Mouse (Mus musculus) B cell, adult 2 months (primary cell): ENCODE measurements around the gene Mast1.
"Not testable (repeated sequence)": the region's sequence is repeated elsewhere in the genome, so short reads cannot be mapped to it uniquely, and the experiment has no call there.

Experiments
- DNase-seq, 2 experiments: peaks; one replicate each; pipeline ENCODE4 v3.0.0; 2022

Gene Mast1

DNA sequence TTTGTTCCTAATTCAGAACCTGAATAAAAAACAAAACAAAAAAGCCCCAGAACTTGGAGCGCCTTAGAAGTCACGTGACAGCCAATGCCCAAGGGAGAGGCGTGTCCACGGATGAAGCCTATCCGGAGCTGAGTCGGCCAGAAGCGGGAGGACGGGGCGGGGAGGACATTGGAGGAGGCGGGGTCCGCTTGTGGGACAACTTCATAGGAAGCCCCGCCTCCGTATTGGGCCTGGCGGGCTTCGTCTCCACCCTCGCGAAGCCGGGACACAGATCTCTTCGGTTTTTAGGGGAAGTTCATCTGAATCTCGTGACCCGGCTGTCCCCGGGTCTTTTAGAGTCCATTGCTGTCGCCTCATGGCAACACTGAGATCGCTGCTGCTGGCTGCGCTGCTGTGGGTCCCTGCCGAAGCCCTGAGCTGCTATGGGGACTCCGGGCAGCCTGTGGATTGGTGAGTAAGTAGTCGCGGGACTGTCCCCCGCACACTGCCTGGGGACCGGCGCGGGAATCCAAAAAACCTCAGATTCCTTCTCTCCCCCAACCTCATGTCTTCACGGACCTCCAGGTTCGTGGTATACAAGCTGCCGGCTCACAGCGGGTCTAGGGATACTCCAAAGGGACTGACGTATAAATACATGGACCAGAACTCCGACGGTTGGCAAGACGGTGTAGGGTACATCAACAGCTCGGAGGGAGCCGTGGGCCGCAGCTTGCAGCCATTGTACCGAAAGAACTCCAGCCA, 28.6 kb downstream of the Mast1 start, which contains the start of gene Dnase2a:
TSS of gene Dnase2a (plus strand) at position 140 of the 741 bp plus-strand sequence.
- peak; percentile 98 to 99 for DNase-seq

DNA sequence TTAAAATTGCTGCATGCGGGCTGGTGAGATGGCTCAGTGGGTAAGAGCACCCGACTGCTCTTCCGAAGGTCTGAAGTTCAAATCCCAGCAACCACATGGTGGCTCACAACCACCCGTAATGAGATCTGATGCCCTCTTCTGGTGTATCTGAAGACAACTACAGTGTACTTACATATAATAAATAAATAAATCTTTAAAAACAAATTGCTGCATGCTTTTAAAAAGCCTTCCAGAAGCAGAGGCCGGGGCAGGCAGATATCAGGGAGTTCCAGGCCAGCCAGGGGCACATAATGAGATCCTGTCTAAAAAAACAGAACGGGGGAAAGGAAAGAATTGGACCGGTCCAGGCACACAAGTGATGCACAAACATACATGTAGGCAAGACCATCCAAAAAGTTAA, 29.2 kb downstream of the Mast1 start:
- DNase-seq = not testable (repeated sequence)

DNA sequence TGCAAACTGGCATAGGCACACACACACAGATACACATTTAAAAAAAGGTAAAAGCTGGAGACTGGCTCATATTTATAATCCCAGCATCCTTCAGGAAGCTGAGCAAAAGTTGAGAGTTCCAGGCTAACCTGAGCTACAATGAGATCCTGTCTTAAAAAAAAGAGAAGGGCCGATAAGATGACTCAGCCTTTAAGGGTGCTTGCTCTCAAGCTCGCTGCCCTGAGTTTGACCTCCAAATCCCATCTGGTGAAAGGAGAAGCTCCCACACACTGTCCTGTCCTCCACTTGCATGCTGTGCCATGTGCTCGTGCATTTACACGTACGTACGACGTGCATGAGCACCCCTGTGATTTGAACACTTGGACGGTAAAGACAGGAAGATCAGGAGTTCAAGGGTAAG, 29.7 kb downstream of the Mast1 start:
- DNase-seq = no peak

DNA sequence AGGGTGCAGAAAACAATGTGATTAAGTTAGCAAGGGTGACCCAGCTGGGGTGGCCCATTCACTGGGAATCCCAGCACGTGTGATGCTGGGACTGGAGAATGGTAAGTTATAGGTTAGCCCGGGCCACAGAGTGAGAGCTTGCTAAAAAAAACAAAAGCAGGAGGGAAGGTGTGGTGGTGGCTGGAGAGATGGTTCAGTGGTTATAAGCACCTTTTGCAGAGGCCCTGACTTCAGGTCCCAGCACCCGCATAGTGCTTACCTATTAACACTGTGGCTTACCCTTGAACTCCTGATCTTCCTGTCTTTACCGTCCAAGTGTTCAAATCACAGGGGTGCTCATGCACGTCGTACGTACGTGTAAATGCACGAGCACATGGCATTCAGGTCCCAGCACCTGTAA, 30.1 kb downstream of the Mast1 start:
- DNase-seq = no peak

DNA sequence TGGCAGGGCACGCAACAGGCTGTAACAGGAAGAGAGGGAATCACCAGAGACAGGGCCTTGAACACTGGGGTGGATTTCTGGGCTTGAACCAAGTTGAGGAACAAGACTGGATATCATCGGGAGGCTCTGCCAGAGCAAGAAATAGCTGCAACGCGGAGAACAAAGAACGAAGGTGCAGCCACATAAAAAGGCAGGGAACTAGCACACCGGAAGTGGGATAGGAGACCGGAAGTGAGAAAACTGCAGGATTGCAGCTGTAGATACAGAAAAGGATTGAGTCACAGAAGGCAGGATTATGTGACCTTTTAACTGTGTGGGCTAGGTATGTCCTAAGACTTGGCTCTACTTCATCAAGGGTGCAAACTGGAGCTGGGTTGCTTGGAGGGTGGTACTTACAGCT, 32.8 kb downstream of the Mast1 start:
- DNase-seq = no peak

DNA sequence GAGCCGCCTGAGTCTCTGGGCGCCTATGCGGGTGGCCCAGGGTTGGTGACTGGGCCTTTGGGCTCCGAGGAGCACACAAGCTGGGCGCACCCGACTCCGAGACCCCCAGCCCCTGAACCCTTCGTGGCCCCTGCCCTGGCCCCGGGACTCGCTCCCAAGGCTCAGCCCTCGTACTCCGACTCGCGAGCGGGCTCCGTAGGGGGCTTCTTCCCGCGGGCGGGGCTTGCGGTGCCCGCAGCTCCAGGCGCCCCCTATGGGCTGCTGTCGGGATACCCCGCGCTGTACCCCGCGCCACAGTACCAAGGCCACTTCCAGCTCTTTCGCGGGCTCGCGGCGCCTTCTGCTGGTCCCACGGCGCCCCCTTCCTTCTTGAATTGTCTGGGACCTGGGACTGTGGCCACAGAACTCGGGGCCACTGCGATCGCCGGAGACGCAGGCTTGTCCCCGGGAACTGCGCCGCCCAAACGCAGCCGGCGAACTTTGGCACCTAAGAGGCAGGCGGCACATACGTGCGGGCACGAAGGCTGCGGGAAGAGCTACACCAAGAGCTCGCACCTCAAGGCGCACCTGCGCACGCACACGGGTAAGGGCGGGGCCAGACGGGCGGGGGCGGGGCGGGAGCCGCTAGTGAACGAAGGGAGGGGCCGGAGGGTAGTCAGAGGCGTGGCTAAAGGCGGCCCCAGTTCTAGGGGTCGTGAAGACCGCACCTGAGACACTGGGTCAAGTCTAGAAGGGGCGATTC, 34.1 kb downstream of the Mast1 start:
- peak; percentile 96 for DNase-seq

DNA sequence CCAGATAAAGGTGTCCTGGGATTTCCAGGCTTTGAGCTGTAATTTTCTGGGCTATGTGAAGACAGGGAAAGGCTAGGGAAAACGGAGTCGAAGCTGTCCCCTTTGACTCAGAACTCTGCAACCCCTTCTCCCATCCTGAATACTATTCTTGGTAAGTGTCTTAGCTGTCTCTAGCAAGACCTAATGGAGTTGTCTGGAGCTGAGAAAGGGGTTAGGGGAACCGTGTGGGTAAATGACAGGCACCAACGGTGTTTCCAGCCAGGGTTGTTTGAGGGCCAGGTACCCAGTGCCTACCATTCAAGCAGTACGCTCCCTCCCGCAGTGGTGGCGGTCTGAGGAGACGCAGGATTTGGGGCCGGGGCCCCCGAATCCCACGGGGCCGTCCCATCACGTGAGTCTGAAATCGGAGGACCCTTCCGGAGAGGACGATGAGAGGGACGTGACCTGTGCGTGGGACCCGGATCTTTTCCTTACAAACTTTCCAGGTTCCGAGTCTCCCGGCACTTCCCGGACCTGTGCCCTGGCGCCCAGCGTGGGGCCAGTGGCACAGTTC, 34.7 kb downstream of the Mast1 start:
- peak in 1 of 2 experiments; percentile 18 for DNase-seq

DNA sequence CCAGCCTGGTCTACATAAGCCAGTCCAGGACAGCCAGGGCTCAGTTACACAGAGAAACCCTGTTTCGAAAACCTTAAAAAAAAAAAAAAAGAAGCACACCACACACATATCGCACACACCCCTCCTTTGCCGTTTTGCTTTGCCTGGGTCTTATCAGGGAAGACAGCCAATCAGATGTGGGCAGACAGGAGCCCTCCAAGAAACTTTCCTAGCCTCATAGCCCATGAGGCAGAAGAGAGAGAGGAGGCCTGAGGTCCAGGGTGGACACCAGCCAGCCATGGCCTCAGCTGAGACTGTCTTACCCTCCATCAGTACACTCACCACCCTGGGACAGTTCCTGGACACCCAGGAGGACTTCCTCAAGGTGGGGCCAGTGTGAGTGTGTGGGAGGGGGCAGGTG, 35.4 kb downstream of the Mast1 start, which contains the start of gene Klf1:
TSS of gene Klf1 (plus strand) at position 177 of the 400 bp plus-strand sequence.
- DNase-seq = no peak

DNA sequence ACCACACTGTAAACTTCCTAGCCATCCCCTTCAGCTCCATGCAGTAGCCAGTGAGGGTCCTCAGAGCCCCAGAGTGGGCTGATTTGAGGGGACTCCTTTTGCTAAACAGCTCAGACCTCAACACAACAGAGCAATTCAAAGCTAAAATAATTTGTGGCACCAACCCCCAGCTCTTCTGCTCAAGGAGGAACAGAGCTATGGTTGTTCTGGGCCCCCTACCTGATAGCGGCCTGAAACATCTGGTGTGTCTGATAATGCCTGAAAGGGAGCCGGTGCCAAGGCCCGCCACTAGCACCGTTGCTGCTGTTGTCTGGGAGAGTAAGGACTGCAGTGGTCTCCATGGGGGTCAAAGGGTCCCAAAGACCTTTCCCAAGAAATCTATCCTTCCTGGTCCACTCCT, 36.1 kb downstream of the Mast1 start:
- no peak for DNase-seq

DNA sequence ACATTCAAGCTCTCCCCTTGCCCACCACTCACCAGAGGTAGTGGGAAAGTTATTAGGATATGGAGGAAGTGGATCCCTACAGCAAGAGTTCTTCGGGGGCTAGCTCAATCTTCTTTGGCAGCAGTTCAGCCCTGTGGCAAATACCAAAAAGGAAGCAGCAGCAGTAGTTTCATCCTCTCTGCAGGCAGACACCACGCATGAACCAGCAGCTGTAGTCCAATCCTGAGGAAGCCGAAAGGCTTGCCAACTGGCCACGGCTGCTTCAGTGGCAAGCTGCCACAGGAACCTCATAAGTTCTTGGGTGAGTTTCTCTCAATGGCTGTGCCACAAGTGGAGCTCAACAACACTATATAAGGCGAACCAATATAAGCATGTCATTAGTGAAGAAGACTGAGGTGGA, 41.2 kb downstream of the Mast1 start:
- no peak for DNase-seq

DNA sequence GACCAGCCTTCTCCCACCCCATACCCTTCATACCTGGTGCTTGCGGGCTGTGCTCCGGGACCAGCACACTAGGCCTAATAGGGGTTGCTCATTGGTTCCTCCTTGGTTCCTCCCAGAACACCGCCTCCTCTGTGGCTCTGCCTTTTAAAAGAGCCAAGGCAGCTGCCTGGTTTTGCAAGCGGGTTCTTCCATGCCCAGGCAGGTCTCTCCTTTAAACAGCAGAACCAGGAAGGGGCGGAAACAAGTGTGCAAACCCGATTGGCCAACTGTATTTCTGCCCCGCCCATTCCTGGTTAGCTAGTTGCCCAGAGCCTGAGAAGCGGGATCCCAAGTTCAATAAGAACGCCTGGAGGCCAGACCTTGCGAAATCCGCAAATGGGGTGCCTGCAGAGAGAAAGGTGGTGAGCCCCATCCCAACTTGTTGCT, 43.4 kb downstream of the Mast1 start, which contains the start of gene Gcdh:
TSS of gene Gcdh (minus strand) at position 213 of the 426 bp plus-strand sequence.
- DNase-seq = peak; percentile 78 to 80

DNA sequence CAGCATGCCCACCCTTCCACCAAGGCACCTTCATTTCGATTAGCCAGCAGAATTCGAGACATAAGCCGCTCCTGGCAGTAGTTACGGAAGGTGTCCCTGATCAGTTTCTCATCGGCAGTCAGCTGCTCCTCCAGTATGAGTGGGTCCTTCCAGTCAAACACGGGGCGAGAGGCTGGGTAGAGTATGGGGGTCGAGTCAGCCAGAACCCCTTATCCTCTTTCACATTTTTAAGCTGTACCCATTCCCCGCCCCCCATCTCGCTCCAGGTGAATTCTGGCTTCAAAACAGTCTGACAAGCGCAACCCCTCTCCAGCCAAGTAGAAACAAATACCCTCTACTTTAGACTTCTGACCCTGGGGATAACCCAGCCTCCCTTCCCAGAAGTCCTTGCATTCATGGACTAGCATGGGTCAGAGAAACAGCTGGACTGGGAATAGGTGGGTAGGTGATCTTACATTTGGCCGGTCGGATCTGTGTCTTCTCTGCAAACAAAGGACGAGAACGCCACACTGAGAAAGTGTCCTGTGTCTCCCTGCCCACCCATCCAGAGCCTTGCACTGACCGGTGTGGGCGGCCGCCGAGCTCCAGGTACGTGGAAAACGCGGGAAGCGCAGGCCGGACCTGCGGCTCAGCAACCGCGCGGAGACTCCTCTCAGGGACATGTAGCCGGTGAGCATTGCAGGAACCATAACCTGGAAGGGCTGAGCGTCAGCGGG, 44.0 kb downstream of the Mast1 start:
- no peak for DNase-seq

DNA sequence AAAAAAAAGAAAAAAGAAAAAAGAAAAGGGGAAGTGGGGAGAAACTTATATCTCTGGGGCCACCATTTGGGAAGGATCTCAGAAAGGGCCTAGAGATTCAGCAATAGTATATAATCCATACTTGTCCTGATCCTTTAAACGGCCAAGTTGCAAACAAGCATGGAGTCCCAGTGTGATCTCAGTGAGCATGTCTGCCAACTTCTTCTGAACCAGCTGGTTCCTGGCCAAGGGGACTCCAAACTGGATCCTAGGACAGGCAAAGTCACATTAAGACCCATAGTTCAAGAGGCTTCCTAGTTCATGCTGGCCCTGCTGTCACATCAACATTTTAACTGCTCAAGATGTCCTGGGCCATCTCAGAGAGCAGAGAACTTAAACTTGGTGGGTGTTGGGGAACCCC, 48.0 kb downstream of the Mast1 start:
- no peak for DNase-seq

DNA sequence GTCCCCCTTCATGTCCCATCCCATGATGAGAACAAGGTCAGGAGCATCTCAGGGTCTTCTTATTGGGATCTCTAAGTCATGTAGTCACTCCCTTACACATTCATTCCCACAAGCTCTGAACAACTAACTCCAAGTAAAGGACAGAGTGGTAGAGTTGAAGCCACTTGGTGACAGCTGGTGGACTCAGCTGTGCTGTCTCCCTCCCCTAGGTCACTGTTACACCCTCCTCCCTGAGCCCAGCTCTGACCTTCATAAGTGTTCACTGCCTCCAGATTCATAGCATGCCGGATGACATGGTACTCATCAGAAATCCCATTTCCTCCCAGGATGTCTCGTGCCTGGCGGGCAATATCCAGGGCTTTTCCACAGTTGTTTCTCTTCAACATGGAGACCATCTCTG, 48.9 kb downstream of the Mast1 start:
- no peak for DNase-seq

DNA sequence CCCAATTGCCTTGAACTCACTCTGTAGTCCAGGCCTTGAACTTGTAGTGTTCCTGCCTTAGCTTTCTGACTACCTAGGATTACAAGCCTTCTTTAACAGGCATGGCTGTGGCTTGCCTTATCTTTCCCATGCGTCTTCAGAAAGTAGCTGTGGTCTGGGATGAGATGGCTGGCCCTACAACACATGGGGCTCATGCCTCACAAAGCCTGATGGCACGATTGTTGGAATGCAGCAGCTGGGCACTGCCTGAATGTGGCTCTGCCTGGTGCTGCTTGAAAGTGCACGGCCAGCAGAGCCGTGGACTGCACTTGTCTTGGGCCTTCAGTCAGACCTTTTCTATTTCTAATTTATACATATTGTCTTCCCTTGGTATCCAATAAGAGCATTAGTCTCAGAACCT, 52.4 kb downstream of the Mast1 start:
- DNase-seq = no peak

DNA sequence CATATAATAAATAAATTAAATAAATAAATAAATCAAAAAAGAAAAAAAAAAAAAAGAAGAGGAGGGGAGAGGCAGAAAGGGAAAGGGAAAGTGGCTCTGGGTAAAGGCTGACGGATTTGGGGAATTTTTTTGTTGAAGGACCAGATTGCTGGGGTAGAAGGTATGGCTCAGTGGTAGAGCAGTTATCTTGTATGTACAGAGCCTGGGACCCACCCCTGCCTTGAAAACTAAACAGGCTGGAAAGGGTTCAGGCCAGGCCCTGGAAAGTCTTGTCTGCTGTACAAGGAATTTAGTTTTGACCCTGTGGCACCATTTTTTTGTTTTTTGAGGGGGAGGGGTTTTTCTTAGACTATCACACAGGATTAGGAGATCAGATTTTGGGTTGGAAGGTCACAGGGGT, 58.2 kb downstream of the Mast1 start:
- no peak for DNase-seq

DNA sequence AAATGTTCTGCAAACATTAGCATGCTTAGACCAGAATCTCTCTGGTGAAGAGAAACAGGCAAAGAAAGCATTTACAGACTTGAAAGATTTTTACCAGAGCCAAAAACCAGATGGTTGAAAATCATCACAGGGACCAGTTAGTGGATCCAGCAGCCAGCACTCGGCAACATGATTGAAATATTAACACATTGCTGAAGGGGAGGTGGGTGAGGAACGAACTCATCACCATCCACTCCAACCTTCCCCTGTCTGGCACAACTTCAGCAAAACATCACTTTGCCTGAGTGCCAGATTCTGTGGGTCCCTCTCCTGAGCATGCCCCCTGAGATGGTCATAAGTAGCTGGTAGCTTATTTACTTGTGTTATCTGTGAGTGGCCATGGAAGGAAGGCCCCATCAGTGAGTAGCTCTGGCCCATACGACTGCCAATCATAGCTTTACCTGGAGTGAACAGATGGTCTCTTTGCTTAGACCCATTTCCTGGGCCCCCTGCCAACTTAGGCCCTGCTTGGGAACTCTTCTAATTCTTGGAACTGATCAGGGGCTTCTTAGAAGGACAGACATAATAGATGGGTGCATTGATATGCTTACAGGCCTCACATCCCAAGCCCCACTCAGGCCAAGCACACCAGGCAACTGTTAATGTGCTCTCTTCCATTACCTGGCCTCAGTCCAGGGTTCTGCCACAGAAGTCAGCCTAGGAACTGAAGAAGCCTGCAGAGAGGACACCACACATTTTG, 59.7 kb downstream of the Mast1 start:
- no peak for DNase-seq

DNA sequence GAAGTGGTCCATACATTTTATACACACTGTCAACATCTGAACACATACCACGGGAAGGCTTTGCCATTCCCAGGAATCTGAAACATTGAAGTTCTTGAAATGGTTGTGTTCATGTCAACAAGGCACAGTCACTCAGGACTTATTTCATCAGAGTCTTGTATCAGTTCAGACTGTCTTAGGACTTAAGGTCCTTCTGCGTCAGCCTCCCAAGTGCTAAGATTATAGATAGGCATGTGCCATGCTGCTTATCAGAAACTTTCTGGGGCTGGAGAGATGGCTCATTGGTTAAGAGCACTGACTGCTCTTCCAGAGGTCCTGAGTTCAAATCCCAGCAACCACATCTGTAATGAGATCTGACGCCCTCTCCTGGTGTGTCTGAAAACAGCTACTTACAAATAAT, 62.8 kb downstream of the Mast1 start:
- no peak for DNase-seq

DNA sequence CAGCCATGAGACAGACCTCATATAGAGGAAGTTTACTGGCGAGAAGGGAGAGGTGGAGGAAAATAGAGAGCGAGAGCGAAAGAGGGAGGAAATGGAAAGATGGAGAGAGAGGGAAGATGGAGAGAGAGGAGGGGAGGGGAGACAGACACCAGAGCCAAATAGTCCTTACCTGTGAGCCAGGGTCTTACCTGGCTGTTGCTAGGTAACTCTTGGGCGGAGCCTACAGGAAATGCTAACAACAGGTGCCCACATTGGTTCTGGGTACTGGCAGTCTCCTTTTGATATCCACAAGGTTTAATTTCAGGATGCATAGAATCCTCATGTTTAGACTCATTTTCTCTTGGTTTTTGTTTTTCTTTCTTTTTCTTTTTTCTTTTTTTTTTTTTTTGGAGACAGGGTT, 64.1 kb downstream of the Mast1 start:
- DNase-seq = no peak

DNA sequence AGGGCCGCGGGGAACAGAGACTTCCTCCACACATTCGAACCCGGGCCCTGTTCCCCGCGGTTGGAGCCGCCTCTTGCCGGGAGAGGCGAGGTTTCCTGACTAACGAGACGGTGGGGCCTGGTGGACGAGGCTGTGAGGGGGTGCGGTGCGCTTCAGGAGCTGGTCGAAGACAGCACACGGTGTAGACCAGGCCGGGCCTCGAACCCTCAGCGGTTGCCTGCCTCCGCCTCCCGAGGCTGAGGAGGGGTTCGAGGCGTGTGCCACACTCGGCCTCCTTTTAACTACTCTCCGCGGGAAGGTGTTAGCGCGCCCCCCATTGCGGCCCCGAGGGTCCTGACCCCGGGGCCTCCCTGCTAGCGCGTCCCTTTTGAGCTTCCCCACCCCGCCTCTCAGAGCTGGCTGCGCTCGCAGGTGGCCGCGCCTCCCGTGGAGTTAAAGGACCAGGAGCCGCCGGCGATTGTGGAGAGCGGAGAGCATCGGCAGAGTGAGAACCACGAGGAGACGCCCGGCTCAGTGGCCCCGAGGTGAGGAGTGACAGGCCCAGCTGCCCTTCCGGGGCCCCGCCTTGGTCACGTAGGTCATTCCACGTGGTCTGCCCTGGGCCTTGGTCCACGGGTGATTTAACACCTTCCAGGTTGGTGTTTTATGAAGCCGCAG, 64.7 kb downstream of the Mast1 start:
- DNase-seq = peak; percentile 40 to 45

DNA sequence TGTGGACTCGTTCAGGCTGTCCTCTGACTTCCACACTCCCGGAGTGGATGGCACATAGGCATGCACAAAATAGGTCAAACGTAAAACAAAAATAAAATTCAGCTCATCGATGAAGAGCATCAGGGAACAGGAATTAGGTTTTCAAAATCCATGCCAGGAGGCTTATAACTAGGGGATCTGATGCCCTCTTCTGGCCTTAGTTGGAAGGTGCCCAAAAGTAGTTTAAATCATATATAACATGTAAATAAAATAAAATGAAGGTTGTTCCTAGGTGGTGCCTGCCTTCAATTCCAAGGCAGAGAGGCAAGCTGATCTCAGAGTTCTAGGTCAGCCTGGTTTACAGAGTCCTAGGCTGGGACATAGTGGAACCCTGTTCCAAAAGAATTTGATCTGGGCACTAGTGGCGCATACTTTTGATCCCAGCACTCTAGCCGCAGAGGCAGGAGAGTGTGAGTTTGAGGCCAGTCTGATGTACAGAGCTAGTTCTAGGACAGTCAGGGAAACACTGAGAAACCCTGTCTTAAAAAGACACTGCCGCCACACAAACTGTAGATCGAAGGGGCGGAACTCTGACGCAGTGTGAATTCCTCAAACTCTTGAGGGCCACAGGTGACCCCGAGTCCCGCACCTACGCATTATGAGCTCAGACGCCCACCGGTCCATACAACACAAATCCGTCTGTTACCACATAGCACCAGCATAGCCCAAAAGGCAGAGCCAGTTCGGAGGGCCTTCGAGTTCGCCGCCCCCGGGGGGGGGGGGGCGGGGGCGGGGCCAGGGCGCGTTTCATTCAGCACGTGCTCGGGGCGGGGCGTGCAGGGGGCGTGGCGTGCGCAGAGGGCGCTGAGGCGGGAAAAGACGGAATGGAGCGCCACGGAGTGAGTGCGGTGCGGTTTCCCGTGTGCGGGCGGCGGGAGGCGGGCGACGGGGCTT, 65.5 kb downstream of the Mast1 start, which contains the start of gene Syce2:
TSS of gene Syce2 (plus strand) at position 736 of the 933 bp plus-strand sequence.
- peak; percentile 95 to 96 for DNase-seq
